Mouse (Mus musculus): ENCODE results near the gene Pomc. TPM values are rescaled to one million over a fixed set of nuclear protein-coding genes. Genes with fewer than 3 reads are reported as not detected.

Gene Pomc
- total RNA-seq (2012; rRNA removed) (not detected in 2 replicates), polyA plus RNA-seq (2012; ENCODE audit: insufficient read depth in 1 of 2, insufficient read length in 2 of 2, low read depth in 1 of 2, low replicate concordance in 2 of 2, missing spikeins in 1 of 2) (not detected)

GRCm38 (mm10) chr12:3954651-3955050 is at the start of gene Pomc:
TSS of gene Pomc (plus strand) at chr12:3954951.
- TF ChIP-seq MYC (IDR thresholded peaks at IDR 0.05; ENCODE audit: low read depth, low read length) (no peak), CTCF (IDR thresholded peaks at IDR 0.05 in 2 of 3, conservative IDR thresholded peaks at IDR 0.05 in 1 of 3; ENCODE audit: control insufficient read depth in 1 of 3, insufficient read depth in 1 of 3, low read depth in 2 of 3, low read length in 3 of 3, poor library complexity in 1 of 3, severe bottlenecking in 1 of 3) (no peak), MAZ (IDR thresholded peaks at IDR 0.05; ENCODE audit: low read depth, low read length) (no peak), RAD21 (IDR thresholded peaks at IDR 0.05; ENCODE audit: low read depth, low read length) (no peak), ELF1 (IDR thresholded peaks at IDR 0.05; ENCODE audit: low read depth, low read length) (no peak), RCOR1 (IDR thresholded peaks at IDR 0.05; ENCODE audit: low read depth, low read length) (no peak), ZC3H11A (IDR thresholded peaks at IDR 0.05; ENCODE audit: low read depth, low read length) (no peak), MEF2A (IDR thresholded peaks at IDR 0.05; ENCODE audit: extremely low read depth, insufficient replicate concordance, low read depth, low read length, poor library complexity, severe bottlenecking) (no peak), BHLHE40 (IDR thresholded peaks at IDR 0.05; ENCODE audit: borderline replicate concordance, low read depth, low read length) (no peak), TCF12 (IDR thresholded peaks at IDR 0.05; ENCODE audit: low read depth, low read length) (no peak), TBP (IDR thresholded peaks at IDR 0.05; ENCODE audit: low read depth, low read length) (no peak), POLR2AphosphoS5 (IDR thresholded peaks at IDR 0.05; ENCODE audit: borderline replicate concordance, low read depth, low read length) (no peak), POLR2A (IDR thresholded peaks at IDR 0.05; ENCODE audit: control insufficient read depth in 1 of 2, insufficient read depth in 1 of 2, low read depth in 1 of 2, low read length in 2 of 2, poor library complexity in 1 of 2) (no peak), CHD2 (IDR thresholded peaks at IDR 0.05; ENCODE audit: low read length) (no peak), CHD1 (IDR thresholded peaks at IDR 0.05; ENCODE audit: low read depth, low read length) (no peak), TAL1 (IDR thresholded peaks at IDR 0.05; ENCODE audit: low read length) (no peak)
- Histone ChIP-seq H3K27me3 (ENCODE audit: control insufficient read depth in 1 of 2, insufficient read depth in 2 of 2, low read length in 2 of 2) (no peaks in the 10 kb centered on the region; a peak in 2 of 4 replicates), H3K4me3 (ENCODE audit: control insufficient read depth in 1 of 2, insufficient read depth in 1 of 2, low read depth in 2 of 2, low read length in 2 of 2) (no peak within 1 kb of the TSS), H3K9me3 (replicated peaks; ENCODE audit: insufficient read depth, low read length) (no peaks in the 10 kb centered on the region), H3K9ac (ENCODE audit: control insufficient read depth, low read depth, low read length, poor library complexity, severe bottlenecking) (no peak within 1 kb of the TSS), H3K79me2 (ENCODE audit: control insufficient read depth, insufficient read depth, low read length, poor library complexity) (no peaks in the 10 kb centered on the region), H3K36me3 (ENCODE audit: control insufficient read depth in 1 of 2, insufficient read depth in 2 of 2, low read length in 2 of 2) (no peaks in the 10 kb centered on the region), H3K27ac (ENCODE audit: control insufficient read depth, low read depth, low read length) (no peak within 1 kb of the TSS), H3K4me1 (ENCODE audit: control insufficient read depth in 1 of 2, insufficient read depth in 2 of 2, low read length in 2 of 2) (no peaks in the 10 kb centered on the region)
- no peak for DNase-seq (ENCODE audit: low read depth, low spot score)

- Histone ChIP-seq H3K4me1 (ENCODE audit: control insufficient read depth in 1 of 2, insufficient read depth in 2 of 2, low read length in 2 of 2) (no peaks in the 10 kb centered on the region), H3K79me2 (ENCODE audit: control insufficient read depth, insufficient read depth, low read length, poor library complexity) (no peaks in the 10 kb centered on the region), H3K36me3 (ENCODE audit: control insufficient read depth in 1 of 2, insufficient read depth in 2 of 2, low read length in 2 of 2) (no peaks in the 10 kb centered on the region; a peak in 1 of 4 replicates), H3K4me3 (ENCODE audit: control insufficient read depth in 1 of 2, insufficient read depth in 1 of 2, low read depth in 2 of 2, low read length in 2 of 2) (no peak overlapping the region), H3K9ac (ENCODE audit: control insufficient read depth, low read depth, low read length, poor library complexity, severe bottlenecking) (no peak overlapping the region), H3K27ac (ENCODE audit: control insufficient read depth, low read depth, low read length) (no peak overlapping the region), H3K27me3 (ENCODE audit: control insufficient read depth in 1 of 2, insufficient read depth in 2 of 2, low read length in 2 of 2) (no peaks in the 10 kb centered on the region), H3K9me3 (replicated peaks; ENCODE audit: insufficient read depth, low read length) (no peaks in the 10 kb centered on the region)
- TF ChIP-seq ZNF384 (IDR thresholded peaks at IDR 0.05; ENCODE audit: low read depth, low read length) (no peak), UBTF (IDR thresholded peaks at IDR 0.05; ENCODE audit: borderline replicate concordance, insufficient read depth, low read depth, low read length) (no peak), CHD2 (IDR thresholded peaks at IDR 0.05; ENCODE audit: low read length) (no peak), MEF2A (IDR thresholded peaks at IDR 0.05; ENCODE audit: extremely low read depth, insufficient replicate concordance, low read depth, low read length, poor library complexity, severe bottlenecking) (no peak), SIN3A (IDR thresholded peaks at IDR 0.05; ENCODE audit: low read length) (no peak), E2F4 (IDR thresholded peaks at IDR 0.05; ENCODE audit: borderline replicate concordance, low read depth, low read length) (no peak), MYC (IDR thresholded peaks at IDR 0.05; ENCODE audit: low read depth, low read length) (no peak), POLR2AphosphoS2 (IDR thresholded peaks at IDR 0.05; ENCODE audit: low read length) (no peak), ZMIZ1 (IDR thresholded peaks at IDR 0.05; ENCODE audit: low read depth, low read length) (no peak), ZC3H11A (IDR thresholded peaks at IDR 0.05; ENCODE audit: low read depth, low read length) (no peak), SMC3 (IDR thresholded peaks at IDR 0.05; ENCODE audit: low read depth, low read length) (no peak), ETS1 (IDR thresholded peaks at IDR 0.05; ENCODE audit: low read depth, low read length) (no peak), USF1 (IDR thresholded peaks at IDR 0.05; ENCODE audit: low read depth, low read length) (no peak), POLR2A (IDR thresholded peaks at IDR 0.05; ENCODE audit: control insufficient read depth in 1 of 2, insufficient read depth in 1 of 2, low read depth in 1 of 2, low read length in 2 of 2, poor library complexity in 1 of 2) (no peak), TCF12 (IDR thresholded peaks at IDR 0.05; ENCODE audit: low read depth, low read length) (no peak)
- DNase-seq (ENCODE audit: low read depth, low spot score): no peak
These were observed 49.3 kb upstream of the Pomc start for GRCm38 (mm10) chr12:3905436-3905835.
